Mouse (Mus musculus): Measurements from ENCODE around the gene Mrtfa.

GRCm38 (mm10) chr15:81098689-81099088 is 91.9 kb downstream of the Mrtfa start:
- TF ChIP-seq CTCF (IDR thresholded peaks at IDR 0.05; ENCODE audit: low read depth) (no peak), EP300 (IDR thresholded peaks at IDR 0.05; ENCODE audit: low read depth) (no peak)

Data from liver, embryonic 14.5 days (tissue).